Mouse (Mus musculus) stomach, embryonic 16.5 days (tissue): ENCODE data around the gene Mpzl1. TPM values are rescaled to one million over a fixed set of nuclear protein-coding genes. Genes with fewer than 3 reads are reported as not detected.
"Not testable (repeated sequence)": the region's sequence is repeated elsewhere in the genome, so short reads cannot be mapped to it uniquely, and the experiment has no call there.

Experiments used
- ATAC-seq: fragments of 200-750 bp; cut with Nextera tagmentation; 2 replicates; pipeline ENCODE4 v1.8.0; 2017; ENCODE audit warnings: moderate number of reproducible peaks, moderate TSS enrichment; ENCODE audit not compliant: insufficient read depth, low FRiP score
- H3K27ac ChIP-seq: fragments of 300-500 bp; sonication (generic); 2 replicates; pipeline ENCODE4 v1.5.1; 2014; ENCODE audit warnings: low read length
- H3K27me3 ChIP-seq: fragments of 300-500 bp; sonication (generic); 2 replicates; pipeline ENCODE4 v1.6.1; 2014; ENCODE audit warnings: low read length, control low read depth, mixed read lengths; ENCODE audit not compliant: control insufficient read depth, insufficient read depth
- H3K36me3 ChIP-seq: fragments of 300-500 bp; sonication (generic); 2 replicates; pipeline ENCODE4 v1.6.1; 2014; ENCODE audit warnings: low read length; ENCODE audit not compliant: control insufficient read depth, insufficient read depth
- H3K4me1 ChIP-seq: fragments of 300-500 bp; sonication (generic); 2 replicates; pipeline ENCODE4 v1.6.1; 2014; ENCODE audit warnings: low read length, control low read depth, mixed read lengths; ENCODE audit not compliant: control insufficient read depth, insufficient read depth
- H3K4me2 ChIP-seq: fragments of 300-500 bp; sonication (generic); 2 replicates; pipeline ENCODE4 v1.6.1; 2014; ENCODE audit warnings: low read depth, low read length, mixed read lengths
- H3K4me3 ChIP-seq: fragments of 300-500 bp; sonication (generic); replicated peaks from 2 replicates; pipeline ENCODE4 v1.5.1; 2014; ENCODE audit warnings: mild to moderate bottlenecking, low read length
- H3K9ac ChIP-seq: fragments of 300-500 bp; sonication (generic); 2 replicates; pipeline ENCODE4 v1.6.1; 2014; ENCODE audit warnings: low read length
- H3K9me3 ChIP-seq: fragments of 300-500 bp; sonication (generic); replicated peaks from 2 replicates; pipeline ENCODE4 v1.6.1; 2016; ENCODE audit warnings: low read length, control low read depth; ENCODE audit not compliant: control insufficient read depth
- WGBS: fragments of 180-500 bp; shearing (Covaris S2); extraction: QIAGEN DNeasy Blood & Tissue Kit; methylation state at CpG from one replicate; pipeline ENCODE4 v1.1.7; 2014; 5-methylcytosine and 5-hydroxymethylcytosine counted together
- polyA plus RNA-seq: library from polyadenylated mRNA; unstranded; fragments of >200 nt; fragmentation: Nextera tagmentation; extraction: Ambion mirVana; gene quantifications from 2 replicates; pipeline ENCODE4 v1.2.1, GENCODE M21; 2015

Mpzl1 gene
- polyA plus RNA-seq: 140 and 149 TPM in 2 replicates

DNA sequence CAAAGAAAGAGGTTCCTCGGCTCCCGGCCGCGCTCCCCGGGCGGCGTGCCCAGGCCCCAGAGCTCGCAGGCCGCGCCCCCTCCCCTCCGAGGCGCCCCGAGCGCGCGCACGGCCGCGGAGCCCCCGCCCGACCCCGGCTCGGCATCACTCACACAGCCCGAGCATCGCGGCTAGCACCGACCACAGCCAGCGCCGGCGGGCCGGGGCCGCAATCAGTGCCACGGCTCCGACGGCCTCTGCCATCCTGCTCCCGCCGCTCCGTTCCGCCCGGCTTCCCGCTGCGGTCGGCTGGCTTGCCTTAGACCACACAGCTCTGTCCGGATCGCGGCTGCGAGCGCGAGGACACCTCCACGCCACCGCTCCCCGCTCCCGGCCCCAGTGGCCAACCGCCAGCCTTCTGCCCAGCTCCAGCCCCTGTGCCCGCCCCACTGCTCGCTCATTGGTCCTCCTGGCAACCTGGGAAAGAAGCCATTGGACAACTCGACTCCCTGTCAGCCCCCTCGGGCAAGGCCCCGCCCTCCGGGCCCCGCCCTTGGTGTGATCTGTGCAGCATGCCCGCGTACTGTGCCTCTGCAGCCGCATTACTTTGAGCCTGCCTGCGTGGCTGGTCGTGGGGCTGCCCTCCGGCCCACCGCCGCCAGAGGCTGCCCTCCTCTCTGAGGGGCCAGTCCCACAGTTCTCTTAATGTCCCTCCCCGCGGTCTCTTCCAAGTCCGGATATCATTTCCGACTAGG, at the start of gene Mpzl1:
Gene Mpzl1 (minus strand): TSS at position 388 of the 734 bp plus-strand sequence.
- H3K4me1 ChIP-seq: peaks cover 32% of the 10 kb centered on the region
- H3K4me3 ChIP-seq: peak within 1 kb of the TSS; percentile 77
- WGBS: under 1% methylated on average over 73 of the region's 73 CpGs
- peak; percentile 99 for ATAC-seq
- H3K27me3 ChIP-seq: no peaks in the 10 kb centered on the region
- H3K9me3 ChIP-seq: no peaks in the 10 kb centered on the region
- peak within 1 kb of the TSS; percentile 96 for H3K27ac ChIP-seq
- H3K36me3 ChIP-seq: no peaks in the 10 kb centered on the region
- peak within 1 kb of the TSS; percentile 91 for H3K9ac ChIP-seq
- peak within 1 kb of the TSS; percentile 67 for H3K4me2 ChIP-seq

DNA sequence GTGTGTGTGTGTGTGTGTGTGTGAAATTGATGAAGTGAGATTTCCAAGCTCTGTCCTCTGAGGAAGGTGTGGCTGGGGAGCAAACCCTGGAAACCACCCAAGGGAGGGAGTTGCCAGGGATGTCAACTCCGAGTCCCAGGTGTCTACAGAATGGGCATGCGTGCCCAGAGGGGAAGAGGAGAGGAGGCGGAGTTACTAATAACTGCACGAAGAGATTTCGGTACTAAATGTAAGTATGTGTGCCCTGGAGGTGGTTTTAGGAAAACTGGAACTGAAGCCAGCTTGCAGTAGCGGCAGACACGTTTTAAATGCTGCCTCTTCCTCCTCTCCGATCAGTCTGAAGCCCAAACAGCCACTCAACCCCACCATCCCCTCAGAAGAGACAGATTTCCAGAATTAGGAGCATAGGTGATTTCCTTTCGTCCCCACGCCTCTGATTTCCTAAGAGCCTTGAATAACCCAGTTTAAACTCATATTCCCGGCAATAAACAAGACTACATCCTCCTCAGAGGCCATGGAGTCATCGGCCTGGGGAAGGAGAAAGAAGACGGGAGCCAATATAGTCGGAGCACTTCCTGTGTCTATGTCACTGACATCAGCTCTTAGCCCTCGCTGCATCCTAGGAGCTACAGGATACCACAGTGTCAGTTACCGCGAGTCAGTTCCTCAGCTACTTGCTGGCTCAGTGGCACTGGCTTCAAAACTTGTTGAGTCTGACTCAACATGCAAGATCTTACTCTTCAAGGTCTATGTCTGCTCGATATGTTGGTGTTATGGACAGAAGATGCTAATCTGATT, 47.9 kb upstream of the Mpzl1 start:
- 69% methylated on average over 18 of the region's 18 CpGs for WGBS
- Histone ChIP-seq H3K9me3 (no peaks in the 10 kb centered on the region), H3K36me3 (no peaks in the 10 kb centered on the region), H3K4me2 (no peak overlapping the region), H3K27me3 (no peaks in the 10 kb centered on the region), H3K4me1 (peaks cover 21% of the 10 kb centered on the region), H3K27ac (no peak overlapping the region), H3K4me3 (no peak overlapping the region), H3K9ac (no peak overlapping the region)
- ATAC-seq: no peak

DNA sequence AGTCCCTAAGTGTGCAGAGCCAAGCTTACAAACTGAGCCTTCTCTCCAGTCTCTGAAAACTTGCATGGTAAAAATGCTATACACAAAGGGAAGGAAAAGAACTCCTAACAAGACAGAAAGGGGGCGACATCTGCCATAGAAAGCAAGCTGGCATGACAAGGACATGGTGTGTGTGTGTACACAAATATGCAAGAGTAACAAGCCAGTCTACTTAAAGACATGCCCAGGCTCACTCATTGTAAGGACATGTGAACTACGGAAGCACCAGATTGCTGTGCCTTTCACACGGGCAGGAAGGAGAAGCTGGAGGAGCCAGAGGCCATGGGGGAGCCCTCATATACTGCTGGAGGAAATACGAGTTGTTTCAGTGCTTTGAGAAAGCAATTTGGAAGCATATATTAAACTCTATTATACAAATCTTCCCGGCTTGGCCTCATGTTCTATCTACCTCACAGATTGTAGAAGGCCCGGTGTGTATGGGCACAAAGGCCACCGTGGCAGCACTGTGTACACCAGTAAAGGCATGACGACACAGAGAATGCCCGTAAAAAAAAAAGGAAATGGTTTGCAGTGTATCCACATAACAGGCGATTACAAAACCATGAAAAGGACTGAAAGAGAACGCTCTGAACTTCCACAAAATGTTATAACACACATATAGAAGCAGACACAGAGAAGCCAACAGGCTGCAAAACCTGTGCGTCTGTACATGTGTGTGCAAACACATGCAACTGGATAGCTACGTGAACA, 46.9 kb upstream of the Mpzl1 start:
- Histone ChIP-seq H3K27ac (no peak overlapping the region), H3K4me3 (no peak overlapping the region), H3K27me3 (no peaks in the 10 kb centered on the region), H3K36me3 (no peaks in the 10 kb centered on the region), H3K4me1 (peaks cover 13% of the 10 kb centered on the region), H3K4me2 (no peak overlapping the region), H3K9ac (no peak overlapping the region), H3K9me3 (no peaks in the 10 kb centered on the region)
- 71% methylated on average over 13 of the region's 13 CpGs for WGBS
- no peak for ATAC-seq

DNA sequence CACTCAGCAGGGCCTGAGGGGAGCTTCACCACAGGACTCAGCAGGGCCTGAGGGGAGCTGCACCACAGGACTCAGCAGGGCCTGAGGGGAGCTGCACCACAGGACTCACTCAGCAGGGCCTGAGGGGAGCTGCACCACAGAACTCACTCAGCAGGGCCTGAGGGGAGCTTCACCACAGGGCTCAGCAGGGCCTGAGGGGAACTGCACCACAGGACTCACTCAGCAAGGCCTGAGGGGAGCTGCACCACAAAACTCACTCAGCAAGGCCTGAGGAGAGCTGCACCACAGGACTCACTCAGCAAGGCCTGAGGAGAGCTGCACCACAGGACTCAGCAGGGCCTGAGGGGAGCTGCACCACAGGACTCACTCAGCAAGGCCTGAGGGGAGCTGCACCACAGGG, 45.7 kb upstream of the Mpzl1 start:
- not testable (repeated sequence) for H3K4me2 ChIP-seq, ATAC-seq, H3K9ac ChIP-seq, H3K9me3 ChIP-seq, H3K4me3 ChIP-seq, H3K36me3 ChIP-seq, H3K27me3 ChIP-seq, H3K27ac ChIP-seq
- H3K4me1 ChIP-seq: peaks cover 13% of the 10 kb centered on the region

DNA sequence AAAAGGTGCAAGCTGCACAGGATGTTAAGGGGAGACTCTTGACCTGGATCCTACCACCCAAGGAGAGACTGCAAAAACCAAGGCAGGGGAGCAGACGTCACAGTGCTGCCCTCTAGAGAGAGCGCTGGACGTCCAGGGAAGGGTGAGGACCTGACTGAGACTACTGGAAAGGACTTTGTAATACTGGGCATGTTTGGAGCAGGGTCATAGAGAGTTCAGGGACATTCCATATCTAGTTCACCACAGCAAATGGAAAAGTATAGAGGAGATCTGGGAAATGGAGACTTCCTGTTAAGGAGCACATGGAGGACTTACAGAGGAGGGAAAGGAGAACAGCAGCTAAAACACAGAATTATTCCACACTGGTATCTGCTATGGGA, 45.3 kb upstream of the Mpzl1 start:
- whole genome bisulfite sequencing: 49% methylated on average over 3 of the region's 3 CpGs
- H3K9ac ChIP-seq: no peak overlapping the region
- ATAC-seq: no peak
- H3K9me3 ChIP-seq: no peaks in the 10 kb centered on the region
- peaks cover 8% of the 10 kb centered on the region for H3K4me1 ChIP-seq
- H3K27me3 ChIP-seq: no peaks in the 10 kb centered on the region
- H3K4me3 ChIP-seq: no peak overlapping the region
- no peaks in the 10 kb centered on the region for H3K36me3 ChIP-seq
- no peak overlapping the region for H3K27ac ChIP-seq
- H3K4me2 ChIP-seq: no peak overlapping the region

DNA sequence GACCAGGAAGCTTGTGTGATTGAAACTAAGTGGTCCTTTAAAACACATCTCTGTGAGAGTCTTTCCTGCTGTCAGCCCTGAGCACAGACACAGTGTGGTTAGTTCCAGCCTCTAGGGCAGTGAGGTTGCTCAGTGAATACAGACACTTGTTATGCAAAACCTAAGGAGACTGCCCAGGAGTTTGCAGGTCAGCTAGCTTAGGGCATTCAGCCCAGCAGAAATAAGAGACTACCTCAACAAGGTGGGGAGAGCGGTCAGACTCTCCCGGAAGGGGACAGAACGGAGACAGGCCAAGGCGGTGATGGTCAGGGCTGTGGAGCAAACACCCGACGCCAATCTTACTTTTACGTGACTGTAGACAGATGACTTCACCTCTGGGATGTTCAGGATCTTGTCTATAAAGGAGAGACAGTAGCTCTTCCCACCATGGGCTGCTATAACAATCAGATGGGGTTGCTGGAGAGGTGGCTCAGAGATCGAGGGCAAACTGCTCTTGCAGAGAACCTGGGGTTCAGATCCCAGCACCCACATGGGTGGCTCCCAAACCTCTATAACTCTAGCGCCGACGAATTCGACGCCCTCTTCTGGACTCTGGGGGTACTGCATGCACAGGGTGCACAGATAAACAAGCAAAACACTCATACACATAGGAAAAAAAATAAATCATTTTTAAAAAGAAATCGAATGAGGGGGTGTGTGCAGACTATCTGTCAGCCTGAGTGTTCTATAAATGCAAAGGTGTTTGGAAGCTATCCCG, 44.7 kb upstream of the Mpzl1 start:
- 81% methylated on average over 15 of the region's 15 CpGs for WGBS
- H3K36me3 ChIP-seq: no peaks in the 10 kb centered on the region
- no peak for ATAC-seq
- peaks cover 6% of the 10 kb centered on the region; the same call in 1 of the 2 replicates for H3K4me1 ChIP-seq
- H3K9me3 ChIP-seq: no peaks in the 10 kb centered on the region
- no peak overlapping the region for H3K9ac ChIP-seq
- no peak overlapping the region for H3K4me3 ChIP-seq
- no peak overlapping the region for H3K4me2 ChIP-seq
- no peak overlapping the region for H3K27ac ChIP-seq
- H3K27me3 ChIP-seq: no peaks in the 10 kb centered on the region

DNA sequence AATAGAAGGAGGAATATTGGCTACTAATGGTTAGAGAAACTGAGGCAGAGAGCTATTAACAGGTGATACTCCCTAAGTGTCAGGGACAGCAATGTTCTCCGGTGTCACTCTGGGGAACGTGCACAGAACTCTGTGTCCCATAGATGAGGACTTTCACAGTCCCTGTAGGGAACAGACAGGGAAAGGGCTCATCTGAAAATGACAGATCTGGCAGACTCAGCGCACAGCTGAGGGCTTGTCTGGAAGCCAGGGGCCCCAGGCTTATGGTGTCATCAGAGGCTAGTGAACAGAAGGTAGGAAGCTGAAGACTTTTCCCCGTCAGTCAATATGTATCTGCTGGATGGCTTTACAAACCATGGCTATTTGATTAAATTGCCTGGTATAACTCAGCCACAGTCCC, 43.2 kb upstream of the Mpzl1 start:
- Histone ChIP-seq H3K27ac (no peak overlapping the region), H3K4me1 (0 out of 2 replicates have a peak, but pooled peaks cover 3% of the 10 kb centered on the region), H3K9me3 (no peaks in the 10 kb centered on the region), H3K4me2 (no peak overlapping the region), H3K4me3 (no peak overlapping the region), H3K27me3 (no peaks in the 10 kb centered on the region), H3K36me3 (no peaks in the 10 kb centered on the region), H3K9ac (no peak overlapping the region)
- ATAC-seq: no peak
- WGBS: 83% methylated on average over 4 of the region's 4 CpGs

DNA sequence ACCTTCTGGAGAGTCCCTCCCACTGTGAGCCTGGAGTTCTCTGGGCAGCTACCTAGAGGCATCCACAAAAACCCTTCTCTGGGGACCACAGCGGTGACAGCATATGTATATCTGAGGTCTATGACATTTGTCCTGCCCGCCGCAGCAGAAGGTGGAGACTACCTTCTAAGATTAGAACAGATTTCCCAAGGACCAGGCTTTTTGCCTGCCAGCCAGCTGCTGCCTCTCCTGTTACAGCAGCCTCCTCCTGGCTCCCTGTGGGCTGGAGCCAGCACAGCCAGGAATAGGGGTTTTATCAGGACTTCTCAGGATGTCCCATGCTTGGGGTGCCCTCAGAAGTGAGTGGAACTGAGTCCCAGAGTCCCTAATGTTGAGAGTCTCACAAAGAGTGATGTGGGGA, 42.7 kb upstream of the Mpzl1 start:
- H3K9ac ChIP-seq: no peak overlapping the region
- 0 out of 2 replicates have a peak, but pooled peaks cover 2% of the 10 kb centered on the region for H3K4me1 ChIP-seq
- H3K9me3 ChIP-seq: no peaks in the 10 kb centered on the region
- no peak overlapping the region for H3K4me2 ChIP-seq
- 74% methylated on average over 3 of the region's 3 CpGs for WGBS
- no peak overlapping the region for H3K27ac ChIP-seq
- no peaks in the 10 kb centered on the region for H3K36me3 ChIP-seq
- no peak for ATAC-seq
- no peaks in the 10 kb centered on the region for H3K27me3 ChIP-seq
- no peak overlapping the region for H3K4me3 ChIP-seq
